Mouse (Mus musculus): ENCODE results near the gene Utp18. TPM values are rescaled to one million over a fixed set of nuclear protein-coding genes. Genes with fewer than 3 reads are reported as not detected.

Gene Utp18
- polyA plus RNA-seq, 1 experiment from 2014 or later: 24.3 TPM

DNA sequence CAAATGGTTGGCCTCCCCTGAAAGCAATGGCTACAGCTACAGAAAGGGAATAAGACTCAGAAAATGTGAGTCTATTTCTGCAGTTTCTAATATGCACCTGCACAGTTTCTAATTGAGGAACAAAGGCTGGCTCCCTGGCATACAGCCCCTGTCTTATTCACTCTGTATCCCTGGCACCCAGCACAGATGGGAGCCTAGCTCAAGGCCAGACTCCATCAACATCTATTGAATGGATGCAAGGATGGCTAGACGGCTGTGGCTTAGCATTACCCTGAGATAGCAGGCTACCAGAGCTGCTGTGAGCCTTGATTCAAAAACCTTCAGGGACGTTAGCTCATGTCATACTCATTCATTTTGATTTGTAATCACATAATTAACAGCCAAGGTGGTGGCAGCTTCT, 63.3 kb downstream of the Utp18 start:
- no peak overlapping the region for H3K4me3 ChIP-seq
- no peak overlapping the region for H3K4me2 ChIP-seq
- H3K27ac ChIP-seq: no peak overlapping the region
- H3K9me3 ChIP-seq: no peaks in the 10 kb centered on the region
- peaks cover 12% of the 10 kb centered on the region for H3K4me1 ChIP-seq
- no peak for ATAC-seq (ENCODE audit: insufficient number of reproducible peaks, low FRiP score, low TSS enrichment, low read depth)
- 63% methylated on average over 2 of the region's 2 CpGs for WGBS
- H3K36me3 ChIP-seq: no peaks in the 10 kb centered on the region
- H3K27me3 ChIP-seq: no peaks in the 10 kb centered on the region; the same call in 1 of the 2 replicates
- no peak overlapping the region for H3K9ac ChIP-seq

DNA sequence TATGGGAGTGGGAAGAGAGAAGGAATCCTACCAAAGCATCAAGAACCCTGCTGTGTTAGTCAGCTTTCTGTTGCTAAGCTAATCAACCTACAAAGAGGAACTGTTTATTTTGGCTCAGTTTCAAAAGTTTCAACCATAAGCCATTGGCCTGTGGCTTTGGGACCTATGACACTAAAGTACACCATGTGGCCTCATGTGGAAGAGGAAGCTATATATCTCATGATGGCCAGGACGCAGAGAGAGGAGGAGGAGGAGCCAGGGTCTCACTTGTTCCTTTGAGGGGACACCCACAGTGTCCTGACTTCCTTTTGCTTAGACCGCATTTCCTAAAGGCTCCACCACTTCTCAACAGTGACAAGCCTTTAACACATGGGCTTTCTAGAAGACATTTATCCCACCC, 64.0 kb downstream of the Utp18 start:
- H3K4me2 ChIP-seq: no peak overlapping the region

DNA sequence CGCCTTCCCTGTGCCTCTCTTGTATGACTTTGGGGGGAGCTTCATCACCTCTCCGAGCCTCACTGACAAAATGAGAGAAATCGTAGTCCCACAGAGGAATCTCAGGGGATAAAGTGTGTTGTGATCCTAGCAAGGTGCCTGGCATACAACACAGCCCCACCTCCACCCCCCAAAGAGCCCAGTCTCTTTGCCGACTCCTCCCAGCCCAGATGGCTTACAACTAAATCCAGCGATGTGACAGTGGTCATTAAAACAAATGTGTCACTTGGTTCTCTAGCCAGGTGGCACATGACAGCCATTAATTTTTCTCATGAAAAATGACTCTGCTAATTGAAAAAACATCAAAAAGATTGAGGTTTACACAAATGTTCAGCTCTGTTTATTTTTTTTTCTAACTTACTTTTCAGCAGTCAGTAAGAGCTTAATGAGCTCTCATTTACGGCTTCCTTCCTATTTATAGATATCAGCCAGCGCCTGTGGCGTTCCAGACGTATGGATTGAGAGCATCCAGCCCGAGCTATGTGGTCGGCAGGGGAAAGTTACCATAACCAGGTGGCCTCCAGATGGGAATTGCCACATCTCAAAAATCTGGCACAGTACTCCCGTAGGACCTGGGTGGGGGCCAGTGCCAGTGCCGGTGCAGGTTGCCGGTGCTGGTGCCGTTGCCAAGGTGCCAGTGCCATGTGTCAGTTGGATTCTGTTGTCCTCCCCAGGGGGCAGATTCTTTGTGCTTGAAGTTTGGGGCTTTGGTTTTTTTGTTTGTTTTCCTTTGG, 67.4 kb downstream of the Utp18 start:
- peaks cover 12% of the 10 kb centered on the region for H3K4me1 ChIP-seq
- 0 out of 2 replicates have a peak overlapping the region, but pooled peaks have one; percentile 14 for H3K4me2 ChIP-seq
- H3K4me3 ChIP-seq: no peak overlapping the region
- no peak overlapping the region for H3K9ac ChIP-seq
- WGBS: 11% methylated on average over 15 of the region's 15 CpGs
- no peak for ATAC-seq (ENCODE audit: insufficient number of reproducible peaks, low FRiP score, low TSS enrichment, low read depth)
- H3K9me3 ChIP-seq: no peaks in the 10 kb centered on the region
- peaks cover 3% of the 10 kb centered on the region; the same call in 1 of the 2 replicates for H3K27me3 ChIP-seq
- H3K36me3 ChIP-seq: no peaks in the 10 kb centered on the region
- no peak overlapping the region for H3K27ac ChIP-seq

More for the DNA sequence above, 64.0 kb downstream of the Utp18 start:
- Histone ChIP-seq H3K9ac (no peak overlapping the region), H3K4me1 (peaks cover 12% of the 10 kb centered on the region), H3K9me3 (no peaks in the 10 kb centered on the region), H3K27ac (no peak overlapping the region), H3K4me3 (no peak overlapping the region), H3K36me3 (no peaks in the 10 kb centered on the region), H3K27me3 (no peaks in the 10 kb centered on the region; the same call in 1 of the 2 replicates)
- 59% methylated on average over 2 of the region's 2 CpGs for WGBS
- no peak for ATAC-seq (ENCODE audit: insufficient number of reproducible peaks, low FRiP score, low TSS enrichment, low read depth)

DNA sequence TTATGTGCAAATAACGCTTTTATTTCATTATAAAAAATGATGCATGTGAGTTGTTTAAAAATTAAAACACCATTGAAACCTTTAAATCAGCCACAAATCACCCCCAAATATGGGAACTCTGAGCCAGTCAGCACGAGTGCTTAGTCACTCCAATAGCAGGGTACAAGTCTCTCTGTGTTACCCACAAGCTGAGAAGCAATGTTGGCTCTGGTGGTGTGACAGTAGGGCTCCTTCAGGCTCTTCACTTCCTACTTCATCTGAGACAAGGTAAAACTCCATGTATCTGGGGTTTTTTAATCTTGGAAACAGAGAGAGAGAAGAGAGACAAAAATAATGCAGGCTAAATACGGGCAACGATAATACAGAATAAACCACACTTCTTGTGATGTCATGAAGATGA, 72.6 kb downstream of the Utp18 start:
- no peak overlapping the region for H3K27ac ChIP-seq
- H3K27me3 ChIP-seq: peaks cover 3% of the 10 kb centered on the region; the same call in 1 of the 2 replicates
- 0 out of 2 replicates have a peak, but pooled peaks cover 3% of the 10 kb centered on the region for H3K4me1 ChIP-seq
- H3K9me3 ChIP-seq: no peaks in the 10 kb centered on the region
- no peak overlapping the region for H3K4me2 ChIP-seq
- H3K9ac ChIP-seq: no peak overlapping the region
- H3K4me3 ChIP-seq: no peak overlapping the region
- WGBS: 71% methylated on average over 4 of the region's 4 CpGs
- ATAC-seq (ENCODE audit: insufficient number of reproducible peaks, low FRiP score, low TSS enrichment, low read depth): no peak
- no peaks in the 10 kb centered on the region for H3K36me3 ChIP-seq

DNA sequence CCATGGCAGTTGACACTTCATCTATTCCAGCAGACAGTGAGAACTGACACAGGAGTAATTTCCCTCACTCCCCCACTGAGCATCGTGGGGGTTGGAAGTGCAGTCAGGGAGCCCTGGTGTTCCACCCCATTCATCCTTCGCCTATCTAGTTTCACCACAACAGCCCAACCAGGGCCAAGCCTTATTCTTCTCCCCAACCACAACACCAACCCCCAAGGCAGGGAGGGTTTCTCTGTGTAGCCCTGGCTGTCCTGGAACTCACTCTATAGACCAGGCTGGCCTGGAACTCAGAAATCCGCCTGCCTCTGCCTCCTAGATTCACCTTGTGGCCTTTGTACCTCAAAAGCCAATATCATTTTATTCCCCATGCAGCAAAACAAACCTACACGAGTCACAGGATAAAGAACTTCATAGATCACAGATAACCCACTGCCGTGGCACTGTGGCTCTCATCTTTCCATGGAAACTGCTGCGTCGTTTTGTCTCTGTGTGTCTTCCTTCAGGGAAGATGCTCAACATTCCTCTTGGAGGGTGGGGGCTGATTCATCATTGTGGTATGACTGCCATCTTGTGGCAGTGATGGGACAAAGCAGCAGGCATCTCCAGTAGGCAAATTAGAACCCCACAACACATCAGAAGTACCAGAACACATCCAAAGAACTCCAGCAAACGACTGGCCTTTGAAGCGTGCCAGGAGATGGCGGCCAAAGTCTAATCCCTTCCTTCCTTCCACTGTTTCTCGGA, 73.3 kb downstream of the Utp18 start:
- Histone ChIP-seq H3K36me3 (no peaks in the 10 kb centered on the region), H3K27ac (no peak overlapping the region), H3K4me2 (no peak overlapping the region), H3K9me3 (no peaks in the 10 kb centered on the region), H3K4me3 (no peak overlapping the region), H3K4me1 (no peaks in the 10 kb centered on the region), H3K9ac (no peak overlapping the region), H3K27me3 (peaks cover 3% of the 10 kb centered on the region; the same call in 1 of the 2 replicates)
- no peak for ATAC-seq (ENCODE audit: insufficient number of reproducible peaks, low FRiP score, low TSS enrichment, low read depth)
- WGBS: 31% methylated on average over 11 of the region's 11 CpGs

Other genes with a start within 250 kb of the Utp18 start
- 20.3 and 32.4 TPM in 2 replicates for gene Mbtd1, start 86 bp upstream of the Utp18 start, polyA plus RNA-seq (2015; fragmentation: Nextera tagmentation; extraction: Ambion mirVana)
- gene Nme2, start 70.5 kb upstream of the Utp18 start, polyA plus RNA-seq (2015; fragmentation: Nextera tagmentation; extraction: Ambion mirVana): 322 and 365 TPM in 2 replicates
- gene Gm20390, start 82.5 kb upstream of the Utp18 start, polyA plus RNA-seq (2015; fragmentation: Nextera tagmentation; extraction: Ambion mirVana): 341 and 347 TPM in 2 replicates
- 109 and 113 TPM in 2 replicates for gene Nme1, start 82.8 kb upstream of the Utp18 start, polyA plus RNA-seq (2015; fragmentation: Nextera tagmentation; extraction: Ambion mirVana)
- gene Spag9, start 110.3 kb upstream of the Utp18 start, polyA plus RNA-seq (2015; fragmentation: Nextera tagmentation; extraction: Ambion mirVana): 39.4 and 44.0 TPM in 2 replicates

All from limb, embryonic 15.5 days (tissue).